In the genomic region with DNA sequence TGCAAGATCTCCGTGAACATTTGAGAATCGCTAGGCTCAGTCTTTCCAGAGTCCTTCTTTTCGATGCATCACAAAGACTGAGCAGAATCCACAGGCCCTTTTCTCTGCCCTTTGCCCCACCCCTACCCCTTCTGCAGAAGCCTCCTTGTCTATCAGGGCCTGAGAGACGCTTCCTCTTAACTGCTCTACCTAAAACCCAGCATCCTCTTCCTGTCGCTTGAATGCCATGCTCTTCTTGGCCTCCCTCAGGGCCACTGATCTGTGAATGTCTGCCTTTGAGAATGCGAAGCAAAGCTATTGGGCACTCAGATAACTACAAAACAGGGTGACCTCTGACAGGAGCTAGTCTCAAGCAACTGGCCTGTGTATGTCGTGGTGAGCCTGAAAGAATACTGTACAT, we compare ENCODE assay signal across 11 mouse cellular contexts.
DNase-seq lines count a peak whose midpoint lies in the region; ATAC-seq and TF ChIP-seq lines count a peak whose summit lies in the region.
"Had no signal": no experiment of that assay in that cellular context is flagged by ENCODE, and none has a peak within 500 bp of the region (broad histone marks: within the 10 kb centered on the region; RNA-seq: fewer than 3 reads in every experiment).

No protein-coding gene starts in this region.

- H3K4me1 ChIP-seq in intestine, embryonic 14.5 days (replicated peaks; ENCODE audit: control insufficient read depth, insufficient read depth, low read length): peaks cover 12% of the 10 kb centered on the region
- no peaks in the 10 kb centered on the region for H3K4me1 ChIP-seq in intestine, postnatal 0 days (replicated peaks; ENCODE audit: control insufficient read depth, insufficient read depth, low read length)
- peaks cover 4% of the 10 kb centered on the region; the same call in 1 of the 2 replicates for H3K4me1 ChIP-seq in liver, postnatal 0 days (ENCODE audit: insufficient read depth)
- no peaks in the 10 kb centered on the region for H3K4me1 ChIP-seq in hindbrain, embryonic 16.5 days (ENCODE audit: control insufficient read depth, insufficient read depth, low read depth, low read length)

- H3K9me3 ChIP-seq in intestine, embryonic 14.5 days (ENCODE audit: control insufficient read depth, low read length): no peaks in the 10 kb centered on the region
- H3K9me3 ChIP-seq in intestine, postnatal 0 days (ENCODE audit: control insufficient read depth): no peaks in the 10 kb centered on the region
- H3K9me3 ChIP-seq in liver, postnatal 0 days (ENCODE audit: low read length): no peaks in the 10 kb centered on the region
- no peaks in the 10 kb centered on the region for H3K9me3 ChIP-seq in hindbrain, embryonic 16.5 days (ENCODE audit: control insufficient read depth, low read length)

- WGBS in intestine, embryonic 14.5 days: 55% methylated on average over 7 of the region's 7 CpGs
- 74% methylated on average over 7 of the region's 7 CpGs for WGBS in intestine, postnatal 0 days
- WGBS in liver, postnatal 0 days (ENCODE audit: insufficient replicate concordance): 48% methylated on average over 7 of the region's 7 CpGs
- 72% methylated on average over 7 of the region's 7 CpGs for WGBS in hindbrain, embryonic 16.5 days

- no peak overlapping the region for H3K4me2 ChIP-seq in intestine, embryonic 14.5 days (ENCODE audit: low read length)
- no peak overlapping the region for H3K4me2 ChIP-seq in intestine, postnatal 0 days (replicated peaks; ENCODE audit: low read depth)
- no peak overlapping the region for H3K4me2 ChIP-seq in liver, postnatal 0 days (ENCODE audit: low read depth, low read length)
- H3K4me2 ChIP-seq in hindbrain, embryonic 16.5 days (ENCODE audit: low read length): no peak overlapping the region

- TF ChIP-seq EP300 in liver, postnatal 0 days (IDR thresholded peaks at IDR 0.05; ENCODE audit: low read depth): no peak

- no peak overlapping the region for H3K4me3 ChIP-seq in intestine, embryonic 14.5 days (ENCODE audit: low read depth, low read length)
- H3K4me3 ChIP-seq in intestine, postnatal 0 days (ENCODE audit: low read depth, low read length): no peak overlapping the region
- no peak overlapping the region for H3K4me3 ChIP-seq in liver, postnatal 0 days (ENCODE audit: low read depth, low read length)
- H3K4me3 ChIP-seq in hindbrain, embryonic 16.5 days (ENCODE audit: low read length): no peak overlapping the region

- no peaks in the 10 kb centered on the region for H3K27me3 ChIP-seq in intestine, embryonic 14.5 days (replicated peaks; ENCODE audit: control insufficient read depth, insufficient read depth, low read length)
- H3K27me3 ChIP-seq in intestine, postnatal 0 days (replicated peaks; ENCODE audit: control insufficient read depth, insufficient read depth, low read length): no peaks in the 10 kb centered on the region
- no peaks in the 10 kb centered on the region for H3K27me3 ChIP-seq in liver, postnatal 0 days (ENCODE audit: insufficient read depth, low read length)
- H3K27me3 ChIP-seq in splenic B cell, adult 2 months (ENCODE audit: control insufficient read depth, insufficient read depth, low read length, poor library complexity, severe bottlenecking): no peaks in the 10 kb centered on the region
- no peaks in the 10 kb centered on the region for H3K27me3 ChIP-seq in hindbrain, embryonic 16.5 days (replicated peaks; ENCODE audit: control insufficient read depth, insufficient read depth, low read length)

- no peak for TF ChIP-seq CTCF in intestine, postnatal 0 days (IDR thresholded peaks at IDR 0.05; ENCODE audit: low read depth)
- no peak for TF ChIP-seq CTCF in liver, postnatal 0 days (IDR thresholded peaks at IDR 0.05; ENCODE audit: low read depth)

- H3K36me3 ChIP-seq in intestine, embryonic 14.5 days (ENCODE audit: control insufficient read depth, insufficient read depth, low read length): no peaks in the 10 kb centered on the region
- H3K36me3 ChIP-seq in intestine, postnatal 0 days (ENCODE audit: control insufficient read depth, insufficient read depth): no peaks in the 10 kb centered on the region
- no peaks in the 10 kb centered on the region for H3K36me3 ChIP-seq in liver, postnatal 0 days (replicated peaks; ENCODE audit: insufficient read depth, low read length)
- no peaks in the 10 kb centered on the region for H3K36me3 ChIP-seq in splenic B cell, adult 2 months (ENCODE audit: control insufficient read depth, insufficient read depth, low read length, poor library complexity, severe bottlenecking)
- H3K36me3 ChIP-seq in hindbrain, embryonic 16.5 days (ENCODE audit: control insufficient read depth, insufficient read depth, low read length): no peaks in the 10 kb centered on the region

- peak overlapping the region; percentile 81 for H3K27ac ChIP-seq in intestine, embryonic 14.5 days (ENCODE audit: low read depth)
- no peak overlapping the region; the same call in 1 of the 2 replicates for H3K27ac ChIP-seq in intestine, postnatal 0 days (ENCODE audit: low read depth, low read length)
- peak overlapping the region; percentile 69 for H3K27ac ChIP-seq in liver, postnatal 0 days (ENCODE audit: low read depth)
- H3K27ac ChIP-seq in hindbrain, embryonic 16.5 days (ENCODE audit: low read depth, low read length): no peak overlapping the region

- H3K9ac ChIP-seq in intestine, embryonic 14.5 days (ENCODE audit: low read length): no peak overlapping the region
- no peak overlapping the region for H3K9ac ChIP-seq in intestine, postnatal 0 days (ENCODE audit: low read depth, low read length)
- H3K9ac ChIP-seq in liver, postnatal 0 days (replicated peaks): no peak overlapping the region
- H3K9ac ChIP-seq in hindbrain, embryonic 16.5 days (ENCODE audit: low read depth, low read length): no peak overlapping the region

- no peak for DNase-seq in intestine, embryonic 14.5 days (ENCODE audit: low spot score)
- no peak for DNase-seq in liver, postnatal 0 days
- peak; percentile 86 for DNase-seq in splenic B cell, adult 2 months (ENCODE audit: low read depth, low spot score)
- no peak for DNase-seq in c-Kit-positive CD71-positive TER-119-positive erythroid progenitor cells, embryonic 14.5 days (ENCODE audit: low spot score)
- DNase-seq in gastrocnemius, postnatal 4 days (ENCODE audit: low spot score in 2 of 2): no peak
- DNase-seq: cerebellum, adult 8-10 months; kidney, adult 11 months; midbrain, embryonic 14.5 days had no signal

- no peak for ATAC-seq in intestine, embryonic 14.5 days (replicated peaks; ENCODE audit: low FRiP score, low TSS enrichment, low read depth)
- ATAC-seq in intestine, postnatal 0 days: no peak
- ATAC-seq in CD4-positive, CD25-positive, alpha-beta regulatory T cell, adult 4 months: peak; percentile 38
- ATAC-seq in liver, postnatal 0 days: 0 out of 2 replicates have a peak, but pooled peaks have one; percentile 16
- no peak for ATAC-seq in hindbrain, embryonic 16.5 days

Comparison
In these comparisons a context has a peak if more than half of its experiments do, and no peak if none do; other contexts are left out.
1. H3K27ac ChIP-seq: peak in intestine, embryonic 14.5 days (single experiment) and liver, postnatal 0 days (single experiment); none in intestine, postnatal 0 days (single experiment) and hindbrain, embryonic 16.5 days (single experiment).
2. ATAC-seq: peak in CD4-positive, CD25-positive, alpha-beta regulatory T cell, adult 4 months (single experiment) and liver, postnatal 0 days (single experiment); none in intestine, embryonic 14.5 days (single experiment), intestine, postnatal 0 days (single experiment) and hindbrain, embryonic 16.5 days (single experiment).